Mouse (Mus musculus): ENCODE measurements at regions not wholly inside any gene's neighbourhood (a gene's known extent, or its start where the extent isn't known, plus 50 kb on each side); places are given as distances from the start of the nearest gene placed in this dataset.
"Not testable (repeated sequence)": the region's sequence is repeated elsewhere in the genome, so short reads cannot be mapped to it uniquely, and the experiment has no call there.

DNA sequence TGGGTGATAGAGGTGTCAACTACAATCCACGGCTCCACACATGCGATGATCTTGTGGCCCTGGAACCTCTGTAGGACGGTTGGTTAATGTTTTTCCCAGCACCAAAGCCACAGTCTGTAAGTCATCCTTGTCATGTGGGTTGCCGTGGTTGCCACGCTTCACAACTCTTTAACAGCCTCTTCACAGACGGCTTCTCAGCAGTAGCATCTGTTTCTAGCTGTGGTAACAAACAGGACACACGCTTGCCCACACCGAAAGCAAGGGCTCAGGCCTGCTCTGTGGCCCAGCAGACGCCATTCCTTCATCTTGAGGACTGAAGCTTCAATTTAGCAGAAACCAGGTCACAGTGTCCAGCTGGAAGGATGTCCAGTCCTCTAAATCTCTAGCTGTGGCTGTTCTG, 135.4 kb downstream of the Tmem121 start:
- ATAC-seq (replicated peaks; ENCODE audit: low FRiP score), result no peak

DNA sequence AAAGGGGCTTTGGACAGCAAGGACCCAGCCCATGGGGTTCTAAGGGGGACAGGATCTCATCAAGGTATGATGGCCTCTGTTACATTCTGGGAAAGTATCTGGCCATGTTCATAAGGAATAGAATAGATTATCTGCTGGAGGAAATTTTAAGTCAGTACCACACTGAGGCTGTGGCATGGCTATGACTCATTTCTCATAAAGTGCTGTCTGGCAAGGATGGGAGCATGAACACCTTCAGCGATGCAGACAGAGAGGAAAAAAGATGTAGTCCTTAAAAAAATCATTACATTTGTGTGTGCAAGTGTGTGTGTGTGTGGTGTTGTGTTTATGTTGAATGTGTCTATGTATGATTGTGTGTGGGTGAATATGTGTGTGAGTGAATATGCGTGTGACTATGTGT, 136.4 kb downstream of the Tmem121 start:
- H3K9me3 ChIP-seq (ENCODE audit: control insufficient read depth, low read length), result no peaks in the 10 kb centered on the region
- no peak overlapping the region for H3K4me3 ChIP-seq (ENCODE audit: low read depth, low read length)
- DNase-seq (ENCODE audit: low spot score) (no peak), ATAC-seq (replicated peaks; ENCODE audit: low FRiP score) (no peak)
- 85% methylated on average over 2 of the region's 2 CpGs for WGBS
- H3K4me1 ChIP-seq (replicated peaks; ENCODE audit: control insufficient read depth, insufficient read depth, low read length), result no peaks in the 10 kb centered on the region
- no peaks in the 10 kb centered on the region for H3K36me3 ChIP-seq (ENCODE audit: control insufficient read depth, insufficient read depth, low read length)
- no peak overlapping the region for H3K9ac ChIP-seq (ENCODE audit: low read length)
- H3K27me3 ChIP-seq (ENCODE audit: control insufficient read depth, insufficient read depth, low read length), result no peaks in the 10 kb centered on the region
- H3K27ac ChIP-seq (ENCODE audit: low read depth, low read length), result no peak overlapping the region
- H3K4me2 ChIP-seq (ENCODE audit: low read depth, low read length, severe bottlenecking), result no peak overlapping the region

More for the DNA sequence above, 135.4 kb downstream of the Tmem121 start:
- Histone ChIP-seq H3K27me3 (ENCODE audit: control insufficient read depth, insufficient read depth, low read length) (no peaks in the 10 kb centered on the region), H3K36me3 (ENCODE audit: control insufficient read depth, insufficient read depth, low read length) (no peaks in the 10 kb centered on the region), H3K27ac (ENCODE audit: low read depth, low read length) (no peak overlapping the region), H3K9ac (ENCODE audit: low read length) (no peak overlapping the region), H3K4me1 (replicated peaks; ENCODE audit: control insufficient read depth, insufficient read depth, low read length) (no peaks in the 10 kb centered on the region), H3K9me3 (ENCODE audit: control insufficient read depth, low read length) (no peaks in the 10 kb centered on the region), H3K4me2 (ENCODE audit: low read depth, low read length, severe bottlenecking) (no peak overlapping the region), H3K4me3 (ENCODE audit: low read depth, low read length) (no peak overlapping the region)
- DNase-seq (ENCODE audit: low spot score), result no peak
- 90% methylated on average over 9 of the region's 9 CpGs for WGBS

DNA sequence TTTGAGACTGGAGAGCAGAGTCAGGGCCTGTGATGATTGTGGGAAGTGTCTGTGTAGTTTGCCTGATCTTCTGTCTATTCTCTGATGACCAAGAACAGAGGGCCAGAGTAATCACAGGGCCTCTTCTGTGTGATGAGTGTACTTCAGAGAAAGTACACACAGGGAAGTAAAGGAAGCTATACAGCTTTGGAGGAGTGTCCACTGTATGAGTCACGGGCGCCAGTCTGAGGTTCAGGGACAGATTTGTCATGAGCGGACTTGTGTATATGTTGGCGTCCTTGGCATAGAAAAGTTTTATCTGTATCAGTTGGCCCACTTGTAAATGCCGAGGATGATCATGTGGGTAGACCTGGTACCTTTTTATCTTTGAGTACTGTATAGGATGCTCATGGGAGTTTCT, 142.1 kb downstream of the Tmem121 start:
- H3K4me1 ChIP-seq (replicated peaks; ENCODE audit: control insufficient read depth, insufficient read depth, low read length), result no peaks in the 10 kb centered on the region
- DNase-seq (ENCODE audit: low spot score) (no peak), ATAC-seq (replicated peaks; ENCODE audit: low FRiP score) (no peak)
- no peak overlapping the region for H3K9ac ChIP-seq (ENCODE audit: low read length)
- H3K4me3 ChIP-seq (ENCODE audit: low read depth, low read length), result no peak overlapping the region
- no peak overlapping the region for H3K27ac ChIP-seq (ENCODE audit: low read depth, low read length)
- no peaks in the 10 kb centered on the region for H3K9me3 ChIP-seq (ENCODE audit: control insufficient read depth, low read length)
- no peaks in the 10 kb centered on the region for H3K36me3 ChIP-seq (ENCODE audit: control insufficient read depth, insufficient read depth, low read length)
- no peak overlapping the region for H3K4me2 ChIP-seq (ENCODE audit: low read depth, low read length, severe bottlenecking)
- 95% methylated on average over 5 of the region's 5 CpGs for WGBS
- H3K27me3 ChIP-seq (ENCODE audit: control insufficient read depth, insufficient read depth, low read length), result no peaks in the 10 kb centered on the region

DNA sequence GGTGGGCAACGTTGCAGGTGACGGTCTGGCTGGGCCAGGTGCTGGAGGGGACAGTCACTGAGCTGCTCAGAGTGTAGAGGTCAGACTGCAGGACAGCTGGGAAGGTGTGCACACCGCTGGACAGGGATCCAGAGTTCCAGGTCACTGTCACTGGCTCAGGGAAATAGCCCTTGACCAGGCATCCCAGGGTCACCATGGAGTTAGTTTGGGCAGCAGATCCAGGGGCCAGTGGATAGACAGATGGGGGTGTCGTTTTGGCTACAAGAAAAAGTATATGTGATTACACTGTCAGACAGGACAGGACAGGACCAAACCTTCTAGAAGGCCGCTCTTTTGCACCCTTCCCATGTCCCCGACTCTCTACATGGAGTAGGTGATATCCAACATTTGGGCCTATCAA, 144.5 kb downstream of the Tmem121 start:
- ATAC-seq (replicated peaks; ENCODE audit: low FRiP score) (no peak), DNase-seq (ENCODE audit: low spot score) (peak; percentile 1)
- WGBS, result 92% methylated on average over 6 of the region's 6 CpGs
- Histone ChIP-seq H3K9ac (ENCODE audit: low read length) (no peak overlapping the region), H3K27ac (ENCODE audit: low read depth, low read length) (no peak overlapping the region), H3K4me1 (replicated peaks; ENCODE audit: control insufficient read depth, insufficient read depth, low read length) (no peaks in the 10 kb centered on the region), H3K4me3 (ENCODE audit: low read depth, low read length) (no peak overlapping the region), H3K9me3 (ENCODE audit: control insufficient read depth, low read length) (no peaks in the 10 kb centered on the region), H3K27me3 (ENCODE audit: control insufficient read depth, insufficient read depth, low read length) (no peaks in the 10 kb centered on the region), H3K4me2 (ENCODE audit: low read depth, low read length, severe bottlenecking) (no peak overlapping the region), H3K36me3 (ENCODE audit: control insufficient read depth, insufficient read depth, low read length) (no peaks in the 10 kb centered on the region)

DNA sequence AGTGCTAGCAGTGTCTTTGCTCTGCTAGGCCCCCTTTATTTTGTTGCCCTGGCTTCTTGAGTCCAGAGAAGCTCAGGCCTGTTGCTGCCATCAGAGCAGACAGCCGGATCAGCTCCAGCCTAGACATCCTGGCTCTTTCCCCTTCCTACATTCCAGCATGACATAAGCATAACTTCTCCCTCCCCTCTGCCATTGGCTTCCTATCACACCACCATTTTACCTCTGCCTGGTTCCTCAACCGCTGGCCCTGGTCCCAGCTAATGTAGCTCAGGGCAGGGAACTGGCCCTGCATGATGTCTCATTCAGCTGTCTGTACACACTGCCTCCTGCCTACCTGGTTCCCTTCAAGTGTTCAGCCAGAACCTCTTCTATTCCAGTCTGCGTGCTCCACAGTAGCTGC, 146.5 kb downstream of the Tmem121 start:
- no peak overlapping the region for H3K4me3 ChIP-seq (ENCODE audit: low read depth, low read length)
- H3K9me3 ChIP-seq (ENCODE audit: control insufficient read depth, low read length), result no peaks in the 10 kb centered on the region
- no peak overlapping the region for H3K4me2 ChIP-seq (ENCODE audit: low read depth, low read length, severe bottlenecking)
- ATAC-seq (replicated peaks; ENCODE audit: low FRiP score), result no peak
- no peaks in the 10 kb centered on the region for H3K27me3 ChIP-seq (ENCODE audit: control insufficient read depth, insufficient read depth, low read length)
- no peaks in the 10 kb centered on the region for H3K36me3 ChIP-seq (ENCODE audit: control insufficient read depth, insufficient read depth, low read length)
- WGBS, result 87% methylated on average over 3 of the region's 3 CpGs
- H3K9ac ChIP-seq (ENCODE audit: low read length), result no peak overlapping the region
- no peaks in the 10 kb centered on the region for H3K4me1 ChIP-seq (replicated peaks; ENCODE audit: control insufficient read depth, insufficient read depth, low read length)
- no peak overlapping the region for H3K27ac ChIP-seq (ENCODE audit: low read depth, low read length)
- peak; percentile 16 for DNase-seq (ENCODE audit: low spot score)

DNA sequence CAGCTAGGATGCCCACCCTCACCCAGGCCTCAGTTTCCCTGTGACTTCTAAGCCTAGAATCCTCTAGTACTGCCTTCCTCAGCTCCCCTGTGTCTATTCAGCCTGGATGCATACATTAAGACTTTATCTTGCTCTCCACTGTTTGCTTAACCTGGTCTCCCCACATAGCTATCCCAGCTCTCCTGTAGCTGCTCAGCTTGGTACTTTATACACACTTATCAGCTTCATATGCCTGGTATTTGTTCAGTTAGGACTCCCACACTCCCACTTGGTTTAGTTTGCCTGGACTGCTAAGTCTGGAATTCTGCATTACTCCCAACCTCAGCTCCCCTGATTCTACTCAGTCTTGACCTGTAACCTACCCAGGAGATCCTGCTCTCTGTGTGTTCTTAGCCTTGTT, 147.7 kb downstream of the Tmem121 start:
- DNase-seq (ENCODE audit: low spot score), result no peak
- no peak overlapping the region for H3K9ac ChIP-seq (ENCODE audit: low read length)
- ATAC-seq (replicated peaks; ENCODE audit: low FRiP score), result no peak
- no peak overlapping the region for H3K4me3 ChIP-seq (ENCODE audit: low read depth, low read length)
- H3K27me3 ChIP-seq (ENCODE audit: control insufficient read depth, insufficient read depth, low read length), result no peaks in the 10 kb centered on the region
- no peaks in the 10 kb centered on the region for H3K9me3 ChIP-seq (ENCODE audit: control insufficient read depth, low read length)
- no peaks in the 10 kb centered on the region for H3K4me1 ChIP-seq (replicated peaks; ENCODE audit: control insufficient read depth, insufficient read depth, low read length)
- H3K27ac ChIP-seq (ENCODE audit: low read depth, low read length), result no peak overlapping the region
- H3K36me3 ChIP-seq (ENCODE audit: control insufficient read depth, insufficient read depth, low read length), result no peaks in the 10 kb centered on the region
- H3K4me2 ChIP-seq (ENCODE audit: low read depth, low read length, severe bottlenecking), result no peak overlapping the region

DNA sequence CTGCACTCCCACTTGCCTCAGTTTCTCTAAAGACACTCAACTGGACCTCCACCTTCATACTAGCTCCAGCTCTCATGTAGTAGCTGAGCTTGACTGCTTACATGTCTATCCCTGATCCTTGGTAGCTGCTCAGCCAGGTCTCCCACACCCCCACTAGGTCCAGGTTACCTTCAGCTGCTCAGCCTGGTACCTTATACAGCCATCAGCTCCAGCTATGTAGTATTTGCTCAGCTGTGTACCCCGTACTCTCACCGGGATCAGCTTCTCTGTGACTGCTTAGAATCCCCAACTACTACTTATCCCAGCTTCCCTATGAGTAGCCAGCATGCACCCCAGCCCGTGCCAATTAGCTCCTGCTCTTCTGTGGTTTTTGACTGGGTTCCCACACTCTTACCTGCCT, 148.1 kb downstream of the Tmem121 start:
- not testable (repeated sequence) for ATAC-seq (replicated peaks; ENCODE audit: low FRiP score)
- WGBS, result 82% methylated on average over 3 of the region's 3 CpGs

DNA sequence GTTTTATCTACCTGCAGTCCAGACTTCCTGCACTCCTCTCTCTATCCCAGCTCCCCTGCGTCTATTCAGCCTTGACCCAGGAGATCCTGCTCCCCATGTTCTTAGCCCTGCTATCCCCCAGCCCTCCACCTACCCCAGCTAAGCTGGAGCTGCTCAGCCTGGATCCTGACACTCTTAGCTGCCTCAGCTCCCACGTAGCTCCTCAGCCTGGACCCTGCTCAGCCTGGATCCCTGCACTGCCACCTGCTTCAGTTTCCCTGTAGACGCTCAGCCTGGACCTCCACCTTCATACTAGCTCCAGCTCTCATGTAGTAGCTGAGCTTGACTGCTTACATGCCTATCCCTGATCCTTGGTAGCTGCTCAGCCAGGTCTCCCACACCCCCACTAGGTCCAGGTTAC, 151.5 kb downstream of the Tmem121 start:
- WGBS, result 72% methylated on average over 3 of the region's 3 CpGs
- H3K27ac ChIP-seq (ENCODE audit: low read depth, low read length), result no peak overlapping the region
- no peaks in the 10 kb centered on the region for H3K27me3 ChIP-seq (ENCODE audit: control insufficient read depth, insufficient read depth, low read length)
- no peaks in the 10 kb centered on the region for H3K36me3 ChIP-seq (ENCODE audit: control insufficient read depth, insufficient read depth, low read length)
- H3K4me1 ChIP-seq (replicated peaks; ENCODE audit: control insufficient read depth, insufficient read depth, low read length), result no peaks in the 10 kb centered on the region
- H3K4me2 ChIP-seq (ENCODE audit: low read depth, low read length, severe bottlenecking), result no peak overlapping the region
- no peak overlapping the region for H3K4me3 ChIP-seq (ENCODE audit: low read depth, low read length)
- ATAC-seq (replicated peaks; ENCODE audit: low FRiP score) (no peak), DNase-seq (ENCODE audit: low spot score) (peak; percentile 34)
- H3K9me3 ChIP-seq (ENCODE audit: control insufficient read depth, low read length), result no peaks in the 10 kb centered on the region
- no peak overlapping the region for H3K9ac ChIP-seq (ENCODE audit: low read length)

More for the DNA sequence above, 148.1 kb downstream of the Tmem121 start:
- not testable (repeated sequence) for H3K4me1 ChIP-seq (replicated peaks; ENCODE audit: control insufficient read depth, insufficient read depth, low read length); H3K9ac ChIP-seq (ENCODE audit: low read length); H3K36me3 ChIP-seq (ENCODE audit: control insufficient read depth, insufficient read depth, low read length); H3K27me3 ChIP-seq (ENCODE audit: control insufficient read depth, insufficient read depth, low read length); H3K9me3 ChIP-seq (ENCODE audit: control insufficient read depth, low read length); H3K4me2 ChIP-seq (ENCODE audit: low read depth, low read length, severe bottlenecking); H3K4me3 ChIP-seq (ENCODE audit: low read depth, low read length); H3K27ac ChIP-seq (ENCODE audit: low read depth, low read length)
- DNase-seq (ENCODE audit: low spot score), result peak; percentile 11

DNA sequence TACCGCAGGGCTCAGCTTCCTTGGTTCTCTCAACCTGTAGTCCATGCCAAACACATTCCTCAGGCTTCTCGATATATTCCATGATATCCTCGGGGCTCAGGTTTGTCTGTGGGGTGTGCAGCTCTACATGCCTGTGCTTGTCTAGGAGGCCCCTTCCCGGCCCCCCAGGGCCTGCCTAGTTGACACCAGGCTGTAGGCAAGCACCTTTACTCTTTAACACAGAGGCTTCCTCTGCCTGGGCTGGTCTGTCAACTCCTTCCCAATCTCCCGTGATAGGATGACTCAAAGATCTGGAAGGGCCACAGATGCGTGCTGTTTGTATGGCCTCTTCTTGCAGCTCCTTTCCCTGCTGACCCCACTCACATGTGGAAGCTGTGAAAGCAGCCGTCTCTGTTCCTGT, 150.4 kb upstream of the Adam6b start:
- 61% methylated on average over 7 of the region's 7 CpGs for WGBS
- Histone ChIP-seq H3K27me3 (ENCODE audit: control insufficient read depth, insufficient read depth, low read length) (no peaks in the 10 kb centered on the region), H3K4me1 (replicated peaks; ENCODE audit: control insufficient read depth, insufficient read depth, low read length) (no peaks in the 10 kb centered on the region), H3K4me3 (ENCODE audit: low read depth, low read length) (no peak overlapping the region), H3K9ac (ENCODE audit: low read length) (no peak overlapping the region), H3K4me2 (ENCODE audit: low read depth, low read length, severe bottlenecking) (no peak overlapping the region), H3K9me3 (ENCODE audit: control insufficient read depth, low read length) (no peaks in the 10 kb centered on the region), H3K36me3 (ENCODE audit: control insufficient read depth, insufficient read depth, low read length) (no peaks in the 10 kb centered on the region), H3K27ac (ENCODE audit: low read depth, low read length) (no peak overlapping the region)
- DNase-seq (ENCODE audit: low spot score) (peak; percentile 45), ATAC-seq (replicated peaks; ENCODE audit: low FRiP score) (no peak)
